25 mouse cellular contexts compared by ENCODE assay signal in genomic region chr8:109006986-109007385, GRCm38 (mm10).
DNase-seq lines count a peak whose midpoint lies in the region; ATAC-seq lines count a peak whose summit lies in the region.
"Had no signal": no experiment of that assay in that cellular context is flagged by ENCODE, and none has a peak within 500 bp of the region (broad histone marks: within the 10 kb centered on the region; RNA-seq: fewer than 3 reads in every experiment).

No protein-coding gene starts in this region.

- no peak overlapping the region for H3K4me2 ChIP-seq in kidney, embryonic 16.5 days (replicated peaks; ENCODE audit: low read depth, low read length)
- no peak overlapping the region for H3K4me2 ChIP-seq in intestine, embryonic 15.5 days (replicated peaks)
- H3K4me2 ChIP-seq in intestine, embryonic 16.5 days (ENCODE audit: low read depth, low read length): no peak overlapping the region
- no peak overlapping the region for H3K4me2 ChIP-seq in forebrain, embryonic 11.5 days (ENCODE audit: low read depth, low read length, severe bottlenecking)
- H3K4me2 ChIP-seq: heart, embryonic 11.5 days; hindbrain, embryonic 14.5 days had no signal

- no peak overlapping the region for H3K4me3 ChIP-seq in kidney, embryonic 16.5 days (ENCODE audit: low read length)
- no peak overlapping the region for H3K4me3 ChIP-seq in intestine, embryonic 15.5 days (replicated peaks)
- no peak overlapping the region for H3K4me3 ChIP-seq in intestine, embryonic 16.5 days (ENCODE audit: low read length)
- H3K4me3 ChIP-seq in limb, embryonic 10.5 days: no peak overlapping the region
- H3K4me3 ChIP-seq in forebrain, embryonic 11.5 days (ENCODE audit: low read depth, low read length): no peak overlapping the region
- H3K4me3 ChIP-seq: forebrain, embryonic 10.5 days had no signal

- no peaks in the 10 kb centered on the region for H3K27me3 ChIP-seq in kidney, embryonic 16.5 days (ENCODE audit: insufficient read depth, low read length)
- no peaks in the 10 kb centered on the region for H3K27me3 ChIP-seq in intestine, embryonic 15.5 days (replicated peaks)
- H3K27me3 ChIP-seq in intestine, embryonic 16.5 days (replicated peaks; ENCODE audit: control insufficient read depth, insufficient read depth, low read length): no peaks in the 10 kb centered on the region
- H3K27me3 ChIP-seq in limb, embryonic 10.5 days (ENCODE audit: low read depth, poor library complexity, severe bottlenecking): no peaks in the 10 kb centered on the region
- no peaks in the 10 kb centered on the region for H3K27me3 ChIP-seq in forebrain, embryonic 11.5 days (ENCODE audit: control insufficient read depth, insufficient read depth, low read length)

- no peak for ATAC-seq in kidney, embryonic 16.5 days (ENCODE audit: low FRiP score, low TSS enrichment)
- peak; percentile 51; the same call in 1 of the 2 replicates for ATAC-seq in intestine, embryonic 15.5 days
- ATAC-seq in intestine, embryonic 16.5 days: peak; percentile 59; the same call in 1 of the 2 replicates
- ATAC-seq in forebrain, embryonic 11.5 days (replicated peaks; ENCODE audit: low FRiP score): no peak
- ATAC-seq: CD4-positive, CD25-positive, alpha-beta regulatory T cell, adult 4 months; forebrain, embryonic 14.5 days; forebrain, postnatal 0 days; hindbrain, postnatal 0 days had no signal

- no peaks in the 10 kb centered on the region for H3K36me3 ChIP-seq in kidney, embryonic 16.5 days (ENCODE audit: insufficient read depth, low read length)
- H3K36me3 ChIP-seq in intestine, embryonic 15.5 days: no peaks in the 10 kb centered on the region
- no peaks in the 10 kb centered on the region for H3K36me3 ChIP-seq in intestine, embryonic 16.5 days (ENCODE audit: control insufficient read depth, insufficient read depth, low read length)
- no peaks in the 10 kb centered on the region for H3K36me3 ChIP-seq in limb, embryonic 10.5 days
- no peaks in the 10 kb centered on the region for H3K36me3 ChIP-seq in forebrain, embryonic 11.5 days (ENCODE audit: control insufficient read depth, insufficient read depth, low read length)
- H3K36me3 ChIP-seq: forebrain, embryonic 10.5 days had no signal

- H3K9ac ChIP-seq in kidney, embryonic 16.5 days (replicated peaks; ENCODE audit: low read length): no peak overlapping the region
- H3K9ac ChIP-seq in intestine, embryonic 15.5 days: no peak overlapping the region
- no peak overlapping the region for H3K9ac ChIP-seq in intestine, embryonic 16.5 days (ENCODE audit: low read depth, low read length)
- no peak overlapping the region for H3K9ac ChIP-seq in forebrain, embryonic 11.5 days (ENCODE audit: low read length)
- H3K9ac ChIP-seq: forebrain, postnatal 0 days; hindbrain, embryonic 14.5 days had no signal

- no peaks in the 10 kb centered on the region for H3K9me3 ChIP-seq in kidney, embryonic 16.5 days (ENCODE audit: low read length)
- no peaks in the 10 kb centered on the region for H3K9me3 ChIP-seq in intestine, embryonic 15.5 days
- H3K9me3 ChIP-seq in intestine, embryonic 16.5 days (ENCODE audit: control insufficient read depth, low read length): no peaks in the 10 kb centered on the region
- H3K9me3 ChIP-seq in limb, embryonic 10.5 days (replicated peaks): no peaks in the 10 kb centered on the region
- no peaks in the 10 kb centered on the region for H3K9me3 ChIP-seq in forebrain, embryonic 11.5 days (ENCODE audit: control insufficient read depth, low read length)
- H3K9me3 ChIP-seq: forebrain, embryonic 10.5 days had no signal

- DNase-seq in kidney, adult 9 months: peak; percentile 4
- no peak for DNase-seq in limb, embryonic 10.5 days (ENCODE audit: low spot score)
- DNase-seq in forebrain, embryonic 11.5 days (ENCODE audit: low spot score): no peak
- DNase-seq in frontal cortex, postnatal 36 days (ENCODE audit: low spot score in 2 of 2): no peak
- no peak for DNase-seq in layer of hippocampus, postnatal 14 days (ENCODE audit: low spot score in 2 of 2)
- DNase-seq: adrenal gland, adult 2 months; adrenal gland, postnatal 14 days; cerebellum, adult 11-12 months; cerebellum, adult 8-10 months; cerebellum, postnatal 10 days; cerebellum, postnatal 36 days; forebrain, postnatal 0 days; gastrocnemius, postnatal 25 days; heart, adult 18-20 months; heart, postnatal 10 days; heart, postnatal 36 days had no signal

- no peak overlapping the region for H3K27ac ChIP-seq in kidney, embryonic 16.5 days (ENCODE audit: low read length)
- no peak overlapping the region for H3K27ac ChIP-seq in intestine, embryonic 15.5 days
- H3K27ac ChIP-seq in intestine, embryonic 16.5 days (ENCODE audit: low read length): no peak overlapping the region
- H3K27ac ChIP-seq in limb, embryonic 10.5 days: peak overlapping the region; percentile 42; the same call in 1 of the 2 replicates
- no peak overlapping the region for H3K27ac ChIP-seq in forebrain, embryonic 11.5 days (ENCODE audit: low read depth, low read length)
- H3K27ac ChIP-seq: forebrain, embryonic 10.5 days; hindbrain, embryonic 14.5 days; hindbrain, postnatal 0 days had no signal

- no peaks in the 10 kb centered on the region for H3K4me1 ChIP-seq in kidney, embryonic 16.5 days (ENCODE audit: insufficient read depth, low read length)
- no peaks in the 10 kb centered on the region for H3K4me1 ChIP-seq in intestine, embryonic 15.5 days (replicated peaks)
- no peaks in the 10 kb centered on the region for H3K4me1 ChIP-seq in intestine, embryonic 16.5 days (ENCODE audit: control insufficient read depth, insufficient read depth, low read length)
- H3K4me1 ChIP-seq in limb, embryonic 10.5 days: peaks cover 14% of the 10 kb centered on the region; the same call in 1 of the 2 replicates
- no peaks in the 10 kb centered on the region for H3K4me1 ChIP-seq in forebrain, embryonic 11.5 days (replicated peaks; ENCODE audit: control insufficient read depth, insufficient read depth, low read length)

- WGBS in kidney, embryonic 16.5 days: 79% methylated on average over 9 of the region's 9 CpGs
- 74% methylated on average over 9 of the region's 9 CpGs for WGBS in intestine, embryonic 15.5 days
- 69% methylated on average over 9 of the region's 9 CpGs for whole genome bisulfite sequencing in intestine, embryonic 16.5 days
- WGBS in limb, embryonic 10.5 days: 90% methylated on average over 9 of the region's 9 CpGs
- WGBS in forebrain, embryonic 11.5 days: 87% methylated on average over 9 of the region's 9 CpGs

Comparison
In these comparisons a context has a peak if more than half of its experiments do, and no peak if none do; other contexts are left out.
1. ATAC-seq: peak in intestine, embryonic 15.5 days (single experiment) and intestine, embryonic 16.5 days (single experiment); none in kidney, embryonic 16.5 days (single experiment) and forebrain, embryonic 11.5 days (single experiment).